Mouse (Mus musculus): ENCODE data around the gene Cog8.

The Cog8 gene

DNA sequence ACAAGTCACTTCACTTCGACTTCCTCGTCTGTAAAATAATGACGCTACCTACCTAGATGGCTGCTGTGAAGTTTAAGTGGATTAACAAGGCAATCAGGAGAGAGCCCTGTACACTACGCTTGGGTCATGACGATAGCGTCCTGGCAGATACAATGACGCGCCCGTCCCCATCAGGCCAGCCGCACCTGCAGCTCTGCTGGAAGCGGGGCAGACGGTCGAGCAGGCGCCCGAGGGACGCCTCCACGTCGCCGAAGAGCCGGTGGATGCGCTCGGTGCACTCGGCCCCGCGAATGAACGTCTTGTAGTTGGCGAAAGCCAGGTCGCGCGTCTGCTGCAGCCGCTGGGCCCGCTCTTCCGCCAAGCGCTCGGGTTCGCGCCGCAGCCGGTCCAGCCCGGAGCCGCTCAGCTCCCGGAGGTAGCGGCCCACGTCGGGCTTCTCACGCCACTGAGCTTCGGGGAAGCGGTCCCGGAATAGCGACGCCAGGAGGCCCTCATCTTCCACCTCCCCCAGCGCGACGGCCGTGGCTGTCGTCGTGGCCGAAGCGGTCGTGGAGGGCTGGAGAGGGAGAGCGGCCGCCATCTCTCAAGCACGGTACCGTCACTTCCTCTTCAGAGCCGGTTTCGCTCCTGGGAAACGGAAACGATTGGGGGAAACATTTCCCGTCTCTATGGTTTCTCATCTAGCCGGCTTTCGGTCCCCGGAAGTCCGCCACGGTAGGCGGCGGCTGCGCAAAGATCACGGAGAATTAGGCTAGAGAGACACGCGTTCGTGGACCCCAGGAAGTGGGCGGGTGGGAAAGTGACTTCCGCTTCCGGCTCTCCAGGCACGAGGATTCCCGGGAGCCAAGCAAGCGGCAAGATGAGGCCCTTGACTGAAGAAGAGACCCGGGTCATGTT lies at the start of gene Cog8, which contains the start of gene Nip7:
Cog8 (minus strand) TSS at position 614 of the 897 bp plus-strand sequence.
Nip7 (plus strand) TSS at position 802 of the 897 bp plus-strand sequence.
- DNase-seq (ENCODE audit: low spot score in 2 of 2), result peak; percentile 91 to 97

DNA sequence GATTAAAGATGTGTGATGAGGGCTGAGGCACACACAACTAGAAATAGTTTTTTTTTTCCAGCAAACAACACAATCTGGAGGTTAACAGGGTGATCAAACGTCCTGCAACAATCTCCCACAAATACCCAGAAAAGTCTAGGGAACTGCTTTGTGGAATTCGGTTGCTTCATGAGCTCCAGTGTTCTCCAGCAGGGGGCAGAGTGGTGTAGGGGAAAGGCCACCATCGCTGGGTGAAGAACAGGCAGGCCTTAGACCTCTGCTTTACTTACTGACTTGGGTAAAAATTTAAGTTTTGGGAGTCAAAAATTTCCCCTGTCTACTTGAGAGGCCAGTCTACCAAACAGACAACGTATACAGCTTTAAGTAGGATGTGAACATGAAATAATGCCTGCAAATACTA lies 48.1 kb upstream of the Cog8 start:
- peak; percentile 73 to 79 for DNase-seq (ENCODE audit: low spot score in 2 of 2)

DNA sequence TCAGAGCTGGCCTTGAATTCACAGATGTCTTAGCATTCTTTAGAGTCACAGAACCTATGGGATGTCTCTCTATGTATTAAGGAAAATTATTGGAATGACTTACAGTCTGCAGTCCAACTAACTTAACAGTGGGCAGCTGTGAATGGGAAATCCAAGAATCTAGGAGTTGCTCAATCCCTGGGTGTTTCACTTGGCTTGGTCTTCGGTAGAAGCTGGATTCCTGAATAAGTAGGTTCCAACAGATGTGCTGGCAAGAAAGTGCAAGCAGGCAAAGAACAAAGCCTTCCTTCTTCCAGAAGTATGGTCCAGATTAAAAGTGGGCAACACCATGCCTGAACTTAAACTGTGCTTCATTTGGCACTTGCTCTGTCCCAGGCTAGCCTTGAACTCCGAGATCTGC lies 44.1 kb upstream of the Cog8 start:
- no peak for DNase-seq (ENCODE audit: low spot score in 2 of 2)

DNA sequence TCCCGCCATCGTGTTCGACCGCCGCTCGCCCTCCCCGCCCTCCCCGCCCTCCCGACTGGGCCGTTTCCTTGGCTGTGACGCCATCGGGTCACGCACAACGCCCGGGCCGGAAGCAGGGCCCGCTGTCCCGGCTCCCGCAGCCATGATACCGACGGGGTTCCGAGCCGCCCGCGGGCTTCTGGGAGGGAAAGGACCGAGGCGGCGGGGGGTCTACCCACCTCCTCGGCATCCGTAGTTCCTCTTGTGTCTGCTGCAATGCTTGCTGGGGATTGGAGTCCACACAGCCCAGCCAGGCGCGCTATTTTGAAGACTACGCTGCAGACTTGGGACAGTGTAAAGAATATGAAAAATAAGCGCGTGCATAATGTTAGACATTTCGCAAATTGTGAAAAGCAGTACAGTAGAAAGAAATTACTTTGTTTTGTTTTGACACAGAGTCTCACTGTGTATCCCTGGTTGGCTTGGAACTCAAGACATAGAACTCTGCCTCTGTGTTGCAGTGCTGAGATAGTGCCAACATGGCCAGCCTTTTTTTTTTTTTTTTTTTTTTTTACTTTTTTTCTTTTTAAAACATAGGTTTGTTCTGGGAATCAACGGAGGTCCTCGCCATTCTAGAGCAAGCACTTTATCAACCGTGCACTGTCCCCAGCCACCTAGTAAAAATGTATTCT lies 40.0 kb upstream of the Cog8 start, which contains the start of gene Terf2:
Terf2 (minus strand) TSS at position 182 of the 671 bp plus-strand sequence.
- DNase-seq (ENCODE audit: low spot score in 2 of 2), result peak; percentile 86 to 95

DNA sequence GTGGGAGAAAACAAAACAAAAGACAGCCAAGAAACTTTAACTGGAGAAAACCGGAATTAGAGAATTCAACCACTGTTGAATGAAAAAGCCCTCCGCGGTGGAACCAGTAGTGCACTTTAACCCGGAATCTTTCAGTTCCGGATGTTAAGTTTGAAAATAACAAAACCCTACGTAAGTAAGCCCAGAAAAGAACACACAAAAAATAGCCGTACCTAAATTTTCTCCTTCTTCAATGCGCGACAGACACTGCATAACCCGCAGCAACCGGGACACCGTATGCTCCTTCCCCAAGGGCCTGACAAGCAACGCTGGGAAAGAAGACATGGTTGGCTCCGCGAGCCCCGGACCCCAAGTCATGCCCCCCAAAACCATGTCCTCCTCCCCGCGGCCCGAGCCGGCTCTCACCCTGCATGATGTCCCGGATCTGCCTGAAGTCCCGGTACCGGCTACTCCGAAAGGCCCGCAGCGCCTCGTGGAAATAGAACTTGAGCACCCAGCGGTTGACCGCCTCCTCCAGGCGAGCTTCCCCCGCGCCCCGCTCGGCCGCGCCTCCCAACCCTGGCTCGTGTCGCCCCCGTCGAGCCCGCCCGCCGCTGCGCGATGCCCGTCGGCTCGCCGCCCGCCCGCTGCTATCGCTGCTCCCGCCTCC lies 39.4 kb upstream of the Cog8 start:
- no peak for DNase-seq (ENCODE audit: low spot score in 2 of 2)

DNA sequence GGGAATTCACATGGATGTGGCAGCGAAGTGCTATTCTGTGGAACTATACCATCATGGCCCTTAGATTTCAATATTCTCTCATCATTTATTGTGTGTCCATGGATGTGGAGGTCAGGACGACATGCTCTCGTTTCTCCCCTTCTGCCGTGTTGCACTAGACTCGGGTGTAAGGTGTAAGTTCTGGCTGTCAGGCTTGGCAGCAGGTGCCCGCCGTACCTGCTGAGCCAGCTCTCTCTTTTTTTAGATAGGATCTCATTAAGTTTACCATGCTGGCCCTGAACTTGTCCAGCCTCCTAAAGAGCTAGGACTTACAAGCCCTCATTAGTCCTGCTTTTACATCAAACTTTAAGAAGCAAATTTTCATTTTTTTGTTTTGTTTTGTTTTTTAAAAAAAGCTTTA lies 34.0 kb upstream of the Cog8 start:
- no peak for DNase-seq (ENCODE audit: low spot score in 2 of 2)

DNA sequence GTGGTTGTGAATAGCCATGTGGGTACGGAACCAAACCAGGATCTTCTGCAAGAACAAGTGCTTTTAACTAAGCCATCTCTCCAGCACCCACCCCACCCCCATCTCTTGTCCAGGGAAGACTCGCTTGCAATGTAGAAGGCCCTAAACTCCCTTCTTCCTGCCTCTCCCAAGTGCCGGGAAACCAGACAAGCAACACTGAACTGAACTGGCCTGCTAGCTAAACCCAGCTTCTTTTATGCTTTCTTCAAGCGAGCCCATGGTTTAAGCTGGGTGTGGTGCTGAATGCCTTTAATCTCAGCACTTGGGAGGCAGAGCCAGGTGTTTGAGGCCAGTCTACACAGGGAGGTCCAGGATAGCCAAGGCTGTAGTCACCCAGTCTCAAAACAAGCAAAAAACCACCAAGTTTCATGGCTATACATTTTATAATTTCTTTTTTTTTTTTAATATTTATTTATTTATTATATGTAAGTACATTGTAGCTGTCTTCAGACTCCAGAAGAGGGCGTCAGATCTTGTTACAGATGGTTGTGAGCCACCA lies 32.1 kb upstream of the Cog8 start:
- no peak for DNase-seq (ENCODE audit: low spot score in 2 of 2)

DNA sequence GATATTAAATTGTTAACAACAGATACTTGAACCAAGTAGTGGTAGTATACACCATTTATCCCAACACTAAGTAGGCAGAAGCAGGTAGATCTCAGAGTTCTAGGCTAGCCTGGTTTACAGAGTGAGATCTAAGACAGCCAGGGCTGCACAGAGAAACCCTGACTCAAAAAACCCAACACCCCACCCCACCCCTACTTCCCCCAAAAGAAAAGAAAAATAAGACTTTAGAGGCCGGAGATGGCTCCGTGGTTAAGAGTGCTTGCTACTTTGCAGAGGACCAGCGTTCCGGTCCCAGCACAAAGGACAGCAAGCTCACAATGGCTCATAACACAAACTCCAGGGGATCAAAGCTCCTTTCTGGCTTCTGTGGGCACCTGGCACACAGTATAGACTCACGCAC lies 29.5 kb upstream of the Cog8 start:
- no peak for DNase-seq (ENCODE audit: low spot score in 2 of 2)

DNA sequence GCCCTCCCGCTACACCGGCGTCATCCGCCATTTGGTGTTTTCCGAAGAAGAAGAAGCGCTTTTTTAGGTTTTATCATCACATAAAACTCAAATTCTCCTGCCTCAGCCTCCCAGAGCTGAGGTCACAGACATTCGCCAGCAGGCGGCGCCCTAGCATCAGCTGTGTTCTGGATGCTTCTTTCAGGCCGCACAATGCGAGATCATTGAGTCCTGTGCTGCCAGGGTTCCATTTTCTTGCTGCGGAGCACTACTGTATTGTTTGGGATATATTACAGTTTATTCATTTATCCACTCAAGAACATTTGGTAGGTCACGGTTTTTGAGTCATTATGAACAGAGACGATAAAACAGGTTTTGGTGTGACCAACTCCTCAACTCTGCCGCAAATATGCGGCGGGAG lies 28.9 kb upstream of the Cog8 start:
- no peak for DNase-seq (ENCODE audit: low spot score in 2 of 2)

DNA sequence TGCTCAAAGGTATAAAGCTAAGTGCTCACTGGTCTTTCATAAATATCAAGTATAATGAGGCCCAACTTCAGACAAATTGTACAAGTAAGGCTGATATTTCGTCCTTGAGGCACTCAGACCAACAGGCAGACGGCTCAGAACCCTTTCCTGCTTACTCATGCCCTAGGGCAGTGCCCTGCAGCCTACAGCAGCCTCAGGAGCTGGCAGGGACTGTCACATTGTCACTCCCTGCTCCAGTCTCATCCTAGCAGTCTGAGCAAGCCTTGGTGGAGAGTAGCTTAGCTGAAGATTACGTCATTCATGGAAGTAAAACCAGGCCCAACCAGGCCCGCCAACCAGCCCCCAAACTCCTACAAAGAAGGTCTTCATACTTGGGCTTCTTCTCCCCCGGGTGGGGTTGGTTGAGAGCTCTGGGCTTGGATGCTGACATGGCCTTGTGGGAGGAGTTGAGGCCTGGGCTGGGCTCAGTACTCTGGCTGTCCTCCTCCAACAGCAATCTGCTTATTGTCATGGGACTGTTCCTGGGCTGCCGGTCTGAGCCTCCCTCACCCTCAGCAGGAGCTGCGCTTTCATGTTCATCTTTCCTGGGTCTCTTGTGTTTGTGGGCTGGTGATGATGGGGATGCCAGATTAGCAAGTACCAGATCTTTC lies 19.9 kb upstream of the Cog8 start:
- no peak for DNase-seq (ENCODE audit: low spot score in 2 of 2)

DNA sequence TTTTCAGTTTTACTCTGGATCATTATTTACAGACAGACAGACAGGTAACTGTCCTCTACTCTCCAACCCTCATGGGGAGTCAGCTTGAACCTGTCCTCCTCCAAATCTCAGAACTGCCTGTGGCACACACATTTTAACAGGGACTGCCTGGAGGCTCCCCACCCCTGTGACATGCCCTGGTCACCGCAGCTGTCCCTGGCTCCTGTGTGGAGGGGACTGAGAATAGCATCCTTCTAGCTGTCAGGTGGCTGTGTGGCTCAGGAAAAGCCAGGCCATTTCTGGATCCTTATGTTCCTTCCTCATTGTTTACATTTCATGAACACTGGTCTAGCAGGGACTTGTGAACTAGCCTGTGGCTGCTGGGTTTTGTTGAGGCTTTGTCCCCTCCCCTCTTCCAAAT lies 17.6 kb upstream of the Cog8 start:
- no peak for DNase-seq (ENCODE audit: low spot score in 2 of 2)

DNA sequence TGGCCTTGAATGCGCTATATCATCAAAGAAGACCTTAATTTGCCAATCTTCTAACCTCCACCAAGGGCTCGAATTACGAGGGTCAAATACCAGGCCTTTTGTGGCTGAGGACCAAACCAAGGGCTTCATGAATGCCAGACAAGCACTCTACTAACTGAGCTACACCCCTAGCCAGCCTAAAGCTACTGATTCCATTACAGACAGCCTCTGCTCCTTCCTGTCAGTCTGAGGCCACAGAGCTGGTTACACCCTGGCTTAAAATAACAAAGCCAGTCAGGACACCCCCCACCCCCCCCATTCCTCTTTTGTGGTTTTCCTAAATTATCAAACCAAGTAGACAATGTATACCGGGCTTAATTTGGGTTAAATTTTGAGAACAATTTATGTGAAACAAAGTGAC lies 17.2 kb upstream of the Cog8 start:
- no peak for DNase-seq (ENCODE audit: low spot score in 2 of 2)

DNA sequence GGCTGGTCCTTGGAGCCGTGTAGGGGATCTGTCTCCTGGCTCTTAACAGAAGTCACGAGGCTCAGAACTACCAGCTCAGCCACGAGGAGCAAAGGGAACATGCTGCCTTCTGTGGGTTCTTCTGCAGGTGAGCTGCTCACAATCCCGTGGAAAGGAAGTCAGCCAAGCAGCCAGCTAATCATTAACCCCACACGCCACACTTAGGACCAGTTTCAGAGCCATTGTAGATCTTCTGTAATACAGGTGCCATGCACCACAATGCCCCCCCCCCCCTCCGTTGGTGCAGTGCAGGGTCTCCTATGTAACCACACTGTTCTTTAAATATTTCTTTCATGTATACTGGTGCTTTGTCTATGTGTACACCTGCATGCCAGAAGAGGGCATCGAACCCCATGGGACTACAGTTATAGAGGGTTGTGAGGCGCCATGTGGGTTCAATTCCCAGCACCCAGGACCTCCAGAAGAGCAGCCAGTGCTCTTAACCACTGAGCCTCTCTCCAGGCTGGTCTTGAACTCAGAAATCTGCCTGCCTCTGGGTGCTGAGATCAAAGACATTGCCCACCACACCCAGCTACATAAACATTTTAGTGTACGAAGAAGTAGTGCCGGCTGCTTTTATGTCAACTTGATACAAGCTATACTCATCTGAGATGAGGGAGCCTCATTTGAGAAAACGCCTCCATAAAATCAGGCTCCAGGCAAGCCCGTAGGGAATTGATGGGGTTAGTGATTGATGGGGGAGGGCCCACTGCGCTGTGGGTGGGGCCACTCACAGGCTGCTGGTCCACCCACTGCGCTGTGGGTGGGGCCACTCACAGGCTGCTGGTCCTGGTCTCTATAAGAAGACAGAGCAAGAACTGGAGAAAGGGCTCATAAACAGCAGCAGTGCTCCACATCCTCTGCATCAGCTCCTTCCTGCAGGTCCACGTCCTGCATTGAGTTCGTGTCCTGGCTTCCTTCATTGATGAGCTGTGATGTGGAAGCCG lies 9.3 kb upstream of the Cog8 start, which contains the start of gene Tmed6:
Tmed6 (minus strand) TSS at position 134 of the 986 bp plus-strand sequence.
- DNase-seq (ENCODE audit: low spot score in 2 of 2), result peak in 1 of 2 experiments; percentile 34

DNA sequence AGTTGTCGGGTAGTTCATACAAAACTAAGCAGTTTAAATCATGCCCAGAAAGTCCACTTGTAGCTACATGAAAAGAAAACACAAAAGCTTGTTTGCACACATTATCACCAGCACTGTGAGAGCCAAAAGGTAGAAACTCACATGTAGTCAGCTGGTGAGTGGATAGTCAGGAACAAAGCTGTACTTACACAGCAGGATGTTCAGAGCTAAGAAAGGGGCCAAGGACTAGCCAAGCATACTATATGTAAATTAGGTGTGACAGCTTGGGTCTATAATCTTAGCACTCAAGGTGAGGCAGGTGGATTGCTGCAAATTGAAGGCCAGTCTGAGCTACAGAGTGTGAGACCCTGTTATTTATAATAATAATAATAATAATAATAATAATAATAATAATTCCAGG lies 6.1 kb upstream of the Cog8 start:
- no peak for DNase-seq (ENCODE audit: low spot score in 2 of 2)

DNA sequence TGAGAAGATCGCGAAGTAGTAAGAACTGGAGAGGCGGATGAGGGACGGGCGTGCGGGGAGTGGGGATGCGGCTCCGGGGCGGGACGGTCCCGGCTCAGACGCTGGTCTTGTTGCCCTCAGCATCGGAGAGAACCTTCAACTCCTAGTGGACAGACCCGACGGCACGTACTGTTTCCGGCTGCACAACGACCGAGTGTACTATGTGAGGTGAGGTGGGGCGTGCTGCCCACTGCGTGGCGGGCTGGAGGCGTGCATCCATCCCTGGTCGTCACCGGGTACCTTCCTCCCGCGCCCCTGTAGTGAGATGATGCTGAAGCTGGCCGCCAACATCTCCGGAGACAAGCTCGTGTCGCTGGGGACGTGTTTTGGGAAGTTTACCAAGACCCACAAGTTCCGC lies 482 bp upstream of the Cog8 start:
- no peak for DNase-seq (ENCODE audit: low spot score in 2 of 2)

DNA sequence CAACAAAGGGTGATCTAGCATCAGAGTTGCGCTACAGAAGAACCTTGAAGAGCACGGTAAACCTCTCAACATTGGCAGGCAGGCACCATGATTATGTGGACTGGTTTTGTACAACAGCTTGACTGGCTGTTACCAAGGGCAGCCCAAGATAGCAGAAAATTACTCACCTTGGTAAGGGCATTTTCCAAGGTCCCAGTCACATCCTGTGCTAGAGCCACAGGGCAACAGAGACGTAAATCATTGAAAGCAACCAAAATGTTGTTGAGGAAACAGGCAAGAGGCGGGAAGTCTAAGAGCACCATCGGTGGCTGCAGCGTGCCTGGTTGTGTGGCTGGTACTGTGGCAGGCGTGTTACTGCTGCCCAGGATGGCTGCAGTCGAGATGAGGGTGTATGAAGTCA lies 4.4 kb downstream of the Cog8 start:
- no peak for DNase-seq (ENCODE audit: low spot score in 2 of 2)

DNA sequence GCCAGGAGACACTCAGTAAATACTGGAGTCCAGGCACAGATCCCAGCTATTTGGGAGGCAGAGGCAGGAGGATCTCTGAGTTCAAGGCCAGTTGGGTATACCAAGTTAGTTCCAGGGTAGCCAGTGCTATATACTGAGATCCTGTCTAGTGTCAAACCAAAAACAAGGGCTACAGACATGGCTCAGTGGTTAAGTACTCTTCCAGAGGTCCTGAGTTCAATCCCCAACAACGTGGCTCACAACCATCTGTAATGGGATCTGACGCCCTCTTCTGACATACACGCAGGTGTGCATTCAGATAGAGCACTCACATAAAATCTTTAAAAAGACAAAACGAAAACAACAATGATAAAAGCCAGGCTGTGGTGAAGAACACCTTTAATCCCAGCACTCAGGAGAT lies 7.0 kb downstream of the Cog8 start:
- DNase-seq (ENCODE audit: low spot score in 2 of 2), result no peak

DNA sequence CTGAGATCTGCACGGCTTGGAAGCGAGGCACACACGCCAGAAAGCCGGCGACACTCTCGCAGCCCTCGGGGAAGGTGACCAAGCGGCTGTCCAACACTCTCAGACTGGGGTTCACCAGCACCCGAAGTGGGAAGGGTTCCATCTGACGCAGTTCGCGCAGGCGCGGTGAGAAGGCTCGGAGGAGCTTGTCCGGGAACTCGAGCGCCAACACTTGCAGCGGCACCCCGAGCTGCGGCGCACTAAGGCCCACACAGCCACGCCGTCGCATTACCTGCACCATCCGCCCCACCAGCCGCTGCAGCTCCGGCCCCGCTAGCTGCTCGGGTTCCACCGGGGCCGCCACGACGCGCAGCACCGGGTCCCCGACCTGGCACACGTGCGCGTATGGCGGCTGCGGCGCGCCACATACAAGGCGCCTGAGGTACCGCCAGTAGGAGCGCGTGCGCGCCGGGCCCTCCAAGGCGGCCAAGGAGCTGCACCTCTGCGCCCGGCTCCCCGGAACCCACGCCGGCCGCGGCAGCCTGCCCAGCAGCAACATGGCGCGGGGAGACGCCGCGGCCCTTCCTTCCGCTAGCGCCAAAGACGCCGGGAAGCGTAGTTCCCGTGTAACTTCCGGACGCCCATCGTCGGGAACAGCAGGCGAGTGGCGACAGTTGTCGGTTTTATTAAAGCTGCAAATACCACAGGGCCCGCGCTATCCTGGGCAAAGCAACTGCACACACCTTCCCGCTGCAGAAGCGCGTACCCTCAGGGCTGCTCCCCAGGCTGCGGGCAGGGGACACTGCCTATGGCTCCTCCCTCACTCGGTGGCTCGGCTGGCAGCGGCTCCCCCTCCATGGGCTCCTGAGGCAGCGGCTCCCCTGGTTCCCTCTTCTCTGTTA lies 8.2 kb downstream of the Cog8 start, which contains the start of gene Pdf:
Pdf (minus strand) TSS at position 554 of the 881 bp plus-strand sequence.
- DNase-seq (ENCODE audit: low spot score in 2 of 2), result peak; percentile 68 to 83

DNA sequence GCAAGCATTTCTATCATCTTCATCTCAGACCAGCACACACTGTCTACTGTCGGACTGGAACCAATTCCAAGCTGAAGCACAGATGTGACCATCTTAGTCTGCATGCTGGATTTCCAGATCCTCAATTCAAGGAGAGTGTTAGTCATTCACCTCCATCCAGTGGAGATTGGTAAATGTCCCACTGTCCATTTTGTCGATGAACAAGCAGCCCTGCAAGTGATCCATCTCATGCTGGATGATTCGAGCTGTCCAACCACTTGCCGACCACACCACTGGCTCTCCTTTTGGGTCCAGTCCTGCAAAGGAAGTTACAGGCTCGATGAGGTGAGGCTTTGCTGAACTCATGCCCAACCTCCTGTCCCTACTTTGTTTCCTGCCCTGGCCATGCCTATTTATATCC lies 9.5 kb downstream of the Cog8 start:
- no peak for DNase-seq (ENCODE audit: low spot score in 2 of 2)
